Mouse (Mus musculus) testis, adult 2 months (tissue): ENCODE data around the gene Kank1.

Source experiments
- CTCF ChIP-seq: fragments of 200-500 bp; IDR thresholded peaks from 2 replicates; pipeline ENCODE4 v1.5.1; 2012; ENCODE audit warnings: low read depth, mild to moderate bottlenecking, inconsistent platforms, low read length, moderate library complexity; ENCODE audit not compliant: control insufficient read depth, insufficient read depth, insufficient replicate concordance
- POLR2A ChIP-seq: fragments of 200-500 bp; IDR thresholded peaks from 2 replicates; pipeline ENCODE4 v1.6.1; 2012; ENCODE audit warnings: low read depth, mild to moderate bottlenecking, inconsistent platforms, low read length, moderate library complexity; ENCODE audit not compliant: control insufficient read depth

- TF ChIP-seq POLR2A = no peak
- no peak for TF ChIP-seq CTCF
Observed at GRCm38 (mm10) chr19:25276600-25277395, 40.0 kb downstream of the Kank1 start.
